Mouse (Mus musculus): ENCODE data around the gene Fhl3. TPM values are rescaled to one million over a fixed set of nuclear protein-coding genes. Genes with fewer than 3 reads are reported as not detected.

The Fhl3 gene
- polyA plus RNA-seq (2016; fragmentation: Nextera tagmentation; extraction: Ambion mirVana) = 12.5 and 14.3 TPM in 2 replicates

DNA sequence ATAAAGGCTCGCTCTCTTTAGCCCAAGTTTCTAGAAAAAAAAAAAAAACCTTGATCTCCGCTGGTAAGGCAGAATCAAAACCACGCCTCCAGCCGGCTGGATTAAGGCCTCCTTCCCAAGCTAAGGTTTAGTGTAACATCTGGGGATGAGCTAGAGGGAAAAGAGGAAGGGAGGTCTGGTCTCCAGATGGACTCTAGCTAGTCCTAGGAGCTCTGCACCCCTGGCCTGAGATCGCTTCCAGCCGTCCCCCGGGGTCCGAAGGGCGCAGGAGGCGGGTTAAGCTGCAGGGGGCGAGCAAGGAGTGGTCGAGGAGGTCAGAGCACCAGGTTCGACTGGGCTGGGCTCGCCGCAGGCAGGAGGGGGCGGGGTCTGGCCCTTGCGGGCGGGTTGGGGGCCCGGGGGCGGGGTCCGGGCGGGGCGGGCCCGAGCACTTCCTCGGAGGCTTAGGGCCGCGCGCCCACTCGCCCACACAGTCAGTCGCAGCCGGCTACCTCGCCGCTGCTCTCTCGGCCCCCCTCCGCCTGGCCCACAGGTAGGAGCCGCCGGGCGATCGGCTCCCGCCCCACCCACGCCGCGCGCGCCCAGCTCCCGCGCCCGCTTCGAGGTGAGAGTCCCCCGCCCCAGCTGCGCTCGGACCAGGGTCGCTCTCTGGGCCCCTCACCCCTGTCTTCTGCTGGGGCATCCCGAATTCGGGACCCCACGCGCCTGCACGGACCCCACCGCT is at the start of gene Fhl3:
Gene Fhl3 (plus strand): TSS at position 454 of the 724 bp plus-strand sequence.
- H3K9ac ChIP-seq = peak within 1 kb of the TSS; percentile 98
- no peaks in the 10 kb centered on the region for H3K9me3 ChIP-seq
- peaks cover 56% of the 10 kb centered on the region for H3K4me1 ChIP-seq
- H3K36me3 ChIP-seq = 0 out of 2 replicates have a peak, but pooled peaks cover 3% of the 10 kb centered on the region
- under 1% methylated on average over 47 of the region's 59 CpGs for WGBS
- no peaks in the 10 kb centered on the region for H3K27me3 ChIP-seq
- H3K4me3 ChIP-seq = peak within 1 kb of the TSS; percentile 95
- H3K4me2 ChIP-seq (replicated peaks) = peak within 1 kb of the TSS; percentile 80
- peak; percentile 61 for ATAC-seq (ENCODE audit: insufficient number of reproducible peaks, insufficient read depth, low FRiP score, low TSS enrichment)
- H3K27ac ChIP-seq = peak within 1 kb of the TSS; percentile 97

GRCm38 (mm10) chr4:124652886-124653285 is 47.6 kb upstream of the Fhl3 start:
- Histone ChIP-seq H3K4me2 (replicated peaks) (0 out of 2 replicates have a peak overlapping the region, but pooled peaks have one; percentile 9), H3K9me3 (no peaks in the 10 kb centered on the region), H3K4me3 (no peak overlapping the region), H3K27me3 (peaks cover 56% of the 10 kb centered on the region), H3K36me3 (no peaks in the 10 kb centered on the region), H3K4me1 (peaks cover 26% of the 10 kb centered on the region), H3K9ac (no peak overlapping the region), H3K27ac (no peak overlapping the region)
- no peak for ATAC-seq (ENCODE audit: insufficient number of reproducible peaks, insufficient read depth, low FRiP score, low TSS enrichment)
- WGBS = 2% methylated on average over 9 of the region's 9 CpGs

DNA sequence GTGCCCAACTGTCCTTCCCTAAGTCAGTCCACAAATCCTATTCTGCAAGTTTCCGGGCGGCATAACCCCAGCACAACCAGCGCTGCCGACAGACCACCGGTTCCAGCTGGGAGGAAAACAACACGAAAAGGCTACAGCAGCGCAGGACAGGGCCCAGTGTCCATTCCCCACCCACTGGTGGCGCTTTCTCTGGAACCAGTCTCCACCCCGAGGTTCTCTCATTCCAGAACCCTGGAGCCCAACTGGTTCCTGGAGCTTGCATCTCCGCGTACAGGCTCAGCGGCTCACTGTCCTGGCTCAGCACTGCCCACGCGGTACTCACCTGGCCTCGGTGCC is 44.0 kb upstream of the Fhl3 start, which contains the start of gene Pou3f1:
Gene Pou3f1 (plus strand): TSS at position 290 of the 336 bp plus-strand sequence.
- Histone ChIP-seq H3K9me3 (no peaks in the 10 kb centered on the region), H3K4me1 (peaks cover 34% of the 10 kb centered on the region), H3K27me3 (peaks cover 78% of the 10 kb centered on the region), H3K4me2 (replicated peaks) (peak within 1 kb of the TSS; percentile 97), H3K27ac (no peak within 1 kb of the TSS), H3K9ac (peak within 1 kb of the TSS; percentile 49), H3K4me3 (peak within 1 kb of the TSS; percentile 65), H3K36me3 (no peaks in the 10 kb centered on the region)
- WGBS = under 1% methylated on average over 15 of the region's 15 CpGs
- 0 out of 2 replicates have a peak, but pooled peaks have one; percentile 1 for ATAC-seq (ENCODE audit: insufficient number of reproducible peaks, insufficient read depth, low FRiP score, low TSS enrichment)

- Histone ChIP-seq H3K27ac (no peak overlapping the region), H3K4me1 (peaks cover 34% of the 10 kb centered on the region), H3K27me3 (peaks cover 84% of the 10 kb centered on the region), H3K36me3 (no peaks in the 10 kb centered on the region), H3K4me2 (replicated peaks) (peak overlapping the region; percentile 97), H3K9ac (peak overlapping the region; percentile 49), H3K4me3 (peak overlapping the region; percentile 65), H3K9me3 (no peaks in the 10 kb centered on the region)
- WGBS = under 1% methylated on average over 91 of the region's 92 CpGs
- ATAC-seq (ENCODE audit: insufficient number of reproducible peaks, insufficient read depth, low FRiP score, low TSS enrichment) = peak; percentile 90
These were observed 43.4 kb upstream of the Fhl3 start for GRCm38 (mm10) chr4:124656854-124657650.

- H3K4me1 ChIP-seq = peaks cover 28% of the 10 kb centered on the region
- H3K9me3 ChIP-seq = no peaks in the 10 kb centered on the region
- peak overlapping the region; percentile 24 for H3K9ac ChIP-seq
- H3K27me3 ChIP-seq = peaks cover 88% of the 10 kb centered on the region
- peak overlapping the region; percentile 97 for H3K4me2 ChIP-seq (replicated peaks)
- WGBS = 2% methylated on average over 38 of the region's 61 CpGs
- H3K36me3 ChIP-seq = no peaks in the 10 kb centered on the region
- ATAC-seq (ENCODE audit: insufficient number of reproducible peaks, insufficient read depth, low FRiP score, low TSS enrichment) = 0 out of 2 replicates have a peak, but pooled peaks have one; percentile 11
- H3K27ac ChIP-seq = no peak overlapping the region
- peak overlapping the region; percentile 65 for H3K4me3 ChIP-seq
These were observed 42.7 kb upstream of the Fhl3 start for GRCm38 (mm10) chr4:124657781-124658180.

DNA sequence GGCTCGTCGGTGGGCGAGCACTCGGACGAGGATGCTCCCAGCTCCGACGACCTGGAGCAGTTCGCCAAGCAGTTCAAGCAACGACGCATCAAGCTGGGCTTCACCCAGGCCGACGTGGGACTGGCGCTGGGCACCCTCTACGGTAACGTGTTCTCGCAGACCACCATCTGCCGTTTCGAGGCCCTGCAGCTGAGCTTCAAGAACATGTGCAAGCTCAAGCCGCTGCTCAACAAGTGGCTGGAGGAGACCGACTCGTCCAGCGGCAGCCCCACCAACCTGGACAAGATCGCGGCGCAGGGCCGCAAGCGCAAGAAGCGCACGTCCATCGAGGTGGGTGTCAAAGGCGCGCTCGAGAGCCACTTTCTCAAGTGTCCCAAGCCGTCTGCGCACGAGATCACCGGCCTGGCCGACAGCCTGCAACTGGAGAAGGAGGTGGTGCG is 42.1 kb upstream of the Fhl3 start:
- H3K27me3 ChIP-seq = peaks cover 88% of the 10 kb centered on the region
- H3K4me1 ChIP-seq = peaks cover 24% of the 10 kb centered on the region
- peak overlapping the region; percentile 65 for H3K4me3 ChIP-seq
- H3K9me3 ChIP-seq = no peaks in the 10 kb centered on the region
- H3K9ac ChIP-seq = no peak overlapping the region
- under 1% methylated on average over 37 of the region's 39 CpGs for WGBS
- H3K36me3 ChIP-seq = no peaks in the 10 kb centered on the region
- peak overlapping the region; percentile 97 for H3K4me2 ChIP-seq (replicated peaks)
- no peak overlapping the region for H3K27ac ChIP-seq
- no peak for ATAC-seq (ENCODE audit: insufficient number of reproducible peaks, insufficient read depth, low FRiP score, low TSS enrichment)

DNA sequence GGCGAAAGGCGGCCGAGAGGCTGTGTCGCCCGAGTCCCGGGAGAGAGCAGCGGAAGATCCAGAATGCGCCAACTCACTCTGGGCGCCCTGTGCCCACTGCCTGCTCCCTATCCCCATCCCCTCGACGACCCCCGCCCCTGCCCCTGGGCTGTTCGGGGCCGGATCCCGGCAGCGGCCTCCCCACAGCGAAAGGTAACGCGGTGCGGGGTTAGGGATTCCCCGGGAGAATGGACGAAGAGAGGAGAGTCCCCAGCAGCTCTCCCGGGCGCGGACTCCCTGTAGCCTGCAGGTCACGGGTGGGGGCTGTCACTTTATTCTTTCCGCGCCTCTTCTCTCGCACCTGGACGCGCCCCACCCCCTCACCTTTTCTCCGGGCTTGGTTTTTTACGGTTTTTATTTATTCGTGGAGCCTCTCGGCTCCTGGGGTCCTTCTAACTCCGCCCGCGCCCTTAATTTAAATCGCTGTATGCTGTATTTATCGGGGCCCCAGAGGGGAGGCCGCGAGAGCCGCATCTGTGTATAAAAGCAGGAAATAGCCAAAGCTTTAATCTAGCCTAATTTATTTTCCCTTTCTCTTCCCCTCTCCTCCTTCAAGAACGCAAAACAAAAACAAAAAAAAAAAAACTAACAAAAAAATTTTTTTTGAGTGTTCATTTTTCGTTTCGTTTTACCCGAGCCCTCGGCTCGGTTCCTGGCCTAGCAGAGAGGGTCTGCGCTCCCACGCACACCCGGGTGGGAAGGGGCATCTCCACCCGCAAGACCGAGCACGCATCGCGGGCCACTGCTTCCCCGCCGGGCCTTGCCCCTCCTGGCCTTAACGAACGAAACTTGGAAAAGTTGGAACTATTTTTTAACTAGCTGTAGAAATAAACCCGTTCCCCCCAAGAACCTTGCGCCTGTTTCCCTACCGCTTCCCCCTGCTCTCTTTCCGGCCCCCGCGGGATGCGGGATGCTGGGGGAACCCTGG is 41.0 kb upstream of the Fhl3 start:
- H3K9ac ChIP-seq = peak overlapping the region; percentile 40

DNA sequence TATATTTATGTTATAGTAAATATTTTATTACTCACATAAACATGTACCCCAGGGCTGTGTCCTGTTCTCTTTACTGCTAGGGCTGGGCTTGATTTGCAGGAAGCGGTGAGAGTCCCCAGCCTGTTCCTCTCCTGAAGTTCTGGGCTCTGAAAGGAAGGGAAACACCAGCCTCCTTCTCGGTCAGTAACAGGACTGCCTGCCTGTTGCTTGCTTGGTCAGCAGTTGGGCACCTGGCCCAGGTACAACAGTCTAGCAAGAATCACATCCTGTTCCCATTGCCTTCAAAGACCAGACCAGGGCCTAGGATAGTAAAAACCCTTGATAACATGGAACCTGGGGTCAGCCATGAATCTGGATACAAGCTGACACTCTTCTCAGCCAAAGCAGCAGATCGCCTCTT is 39.9 kb upstream of the Fhl3 start:
- no peak overlapping the region for H3K4me2 ChIP-seq (replicated peaks)
- no peak overlapping the region for H3K27ac ChIP-seq
- WGBS = 34% methylated on average over 3 of the region's 3 CpGs
- no peak for ATAC-seq (ENCODE audit: insufficient number of reproducible peaks, insufficient read depth, low FRiP score, low TSS enrichment)
- H3K27me3 ChIP-seq = peaks cover 81% of the 10 kb centered on the region
- H3K4me3 ChIP-seq = no peak overlapping the region
- no peak overlapping the region for H3K9ac ChIP-seq
- H3K4me1 ChIP-seq = peaks cover 24% of the 10 kb centered on the region
- no peaks in the 10 kb centered on the region for H3K9me3 ChIP-seq
- no peaks in the 10 kb centered on the region for H3K36me3 ChIP-seq

More for the DNA sequence above, 41.0 kb upstream of the Fhl3 start:
- Histone ChIP-seq H3K27ac (no peak overlapping the region), H3K36me3 (no peaks in the 10 kb centered on the region), H3K4me2 (replicated peaks) (peak overlapping the region; percentile 97), H3K9me3 (no peaks in the 10 kb centered on the region), H3K4me1 (peaks cover 24% of the 10 kb centered on the region), H3K4me3 (peak overlapping the region; percentile 34), H3K27me3 (peaks cover 87% of the 10 kb centered on the region)
- no peak for ATAC-seq (ENCODE audit: insufficient number of reproducible peaks, insufficient read depth, low FRiP score, low TSS enrichment)
- WGBS = under 1% methylated on average over 68 of the region's 68 CpGs

DNA sequence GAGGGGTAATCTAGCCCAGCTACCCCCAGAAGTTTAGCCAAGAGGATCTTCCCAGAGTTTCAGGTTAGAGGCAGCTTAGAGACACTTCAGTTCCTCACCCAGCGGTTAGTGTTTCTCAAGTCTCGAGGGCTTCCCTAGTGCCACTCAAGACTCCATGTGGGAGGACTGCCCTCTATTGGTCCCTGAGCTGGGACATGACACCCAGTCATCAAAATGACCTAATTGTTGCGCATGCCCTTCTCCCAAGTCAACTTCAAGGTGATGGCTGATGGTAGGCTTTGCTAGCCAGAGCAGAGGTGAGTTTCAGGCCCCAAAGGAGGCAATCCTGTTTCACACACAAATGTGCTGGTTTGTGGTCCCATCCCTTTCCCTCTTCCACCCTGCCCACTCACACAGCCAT is 37.5 kb upstream of the Fhl3 start:
- WGBS = 54% methylated on average over 3 of the region's 3 CpGs
- Histone ChIP-seq H3K27ac (no peak overlapping the region), H3K36me3 (no peaks in the 10 kb centered on the region), H3K4me3 (no peak overlapping the region), H3K4me1 (peaks cover 16% of the 10 kb centered on the region), H3K9me3 (no peaks in the 10 kb centered on the region), H3K4me2 (replicated peaks) (no peak overlapping the region), H3K9ac (no peak overlapping the region), H3K27me3 (peaks cover 74% of the 10 kb centered on the region)
- ATAC-seq (ENCODE audit: insufficient number of reproducible peaks, insufficient read depth, low FRiP score, low TSS enrichment) = no peak

DNA sequence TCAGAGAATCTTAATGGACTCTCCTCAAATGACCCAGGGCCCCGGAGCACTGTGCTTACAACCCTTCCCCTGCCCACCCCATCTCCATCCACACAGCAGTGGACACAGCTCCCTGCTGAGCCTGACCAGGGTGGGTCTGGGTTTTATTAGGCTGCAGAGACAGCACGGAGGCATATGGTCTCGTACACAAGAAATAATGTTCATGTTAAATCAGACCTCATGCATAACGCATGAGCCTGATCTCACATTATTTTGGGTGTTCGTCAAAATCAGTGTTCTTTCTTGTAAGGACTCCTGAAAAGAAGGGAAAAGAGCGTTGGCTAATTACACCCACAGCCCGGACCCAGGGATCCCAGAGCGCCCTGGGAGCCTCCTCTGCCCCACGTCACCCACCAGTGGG is 36.3 kb upstream of the Fhl3 start:
- peaks cover 8% of the 10 kb centered on the region for H3K4me1 ChIP-seq
- no peaks in the 10 kb centered on the region for H3K36me3 ChIP-seq
- H3K4me3 ChIP-seq = no peak overlapping the region
- no peak overlapping the region for H3K9ac ChIP-seq
- peaks cover 70% of the 10 kb centered on the region for H3K27me3 ChIP-seq
- no peak overlapping the region for H3K4me2 ChIP-seq (replicated peaks)
- no peak for ATAC-seq (ENCODE audit: insufficient number of reproducible peaks, insufficient read depth, low FRiP score, low TSS enrichment)
- H3K9me3 ChIP-seq = no peaks in the 10 kb centered on the region
- WGBS = 52% methylated on average over 9 of the region's 9 CpGs
- no peak overlapping the region for H3K27ac ChIP-seq

DNA sequence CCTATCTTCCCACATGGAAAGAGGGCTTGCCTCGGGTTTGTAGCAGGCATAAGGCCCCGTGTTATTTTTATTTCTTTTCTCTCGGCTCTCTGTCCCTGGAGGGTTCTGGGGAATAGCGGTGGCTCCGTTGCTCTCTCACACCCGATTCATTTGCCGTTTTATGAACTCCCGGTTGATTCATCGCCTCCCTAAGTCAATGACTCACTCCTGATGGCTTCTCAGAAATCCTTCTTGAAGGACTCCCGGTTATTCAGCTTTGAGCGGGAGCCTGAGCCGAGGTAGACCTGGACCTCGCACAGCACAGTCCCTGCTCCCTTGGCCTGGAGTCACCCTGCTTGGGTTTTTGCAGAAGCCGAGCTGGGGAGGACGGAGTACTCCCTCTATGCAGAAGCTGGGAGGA is 35.9 kb upstream of the Fhl3 start:
- H3K27ac ChIP-seq = no peak overlapping the region
- no peak overlapping the region for H3K4me2 ChIP-seq (replicated peaks)
- no peak overlapping the region for H3K4me3 ChIP-seq
- H3K4me1 ChIP-seq = peaks cover 4% of the 10 kb centered on the region; the same call in 1 of the 2 replicates
- 72% methylated on average over 15 of the region's 15 CpGs for WGBS
- peaks cover 66% of the 10 kb centered on the region for H3K27me3 ChIP-seq
- no peaks in the 10 kb centered on the region for H3K9me3 ChIP-seq
- H3K36me3 ChIP-seq = no peaks in the 10 kb centered on the region
- no peak for ATAC-seq (ENCODE audit: insufficient number of reproducible peaks, insufficient read depth, low FRiP score, low TSS enrichment)
- no peak overlapping the region for H3K9ac ChIP-seq
